Mouse (Mus musculus): ENCODE measurements at regions not wholly inside any gene's neighbourhood (a gene's known extent, or its start where the extent isn't known, plus 50 kb on each side); places are given as distances from the start of the nearest gene placed in this dataset.

GRCm38 (mm10) chr2:108231054-108231453 lies 940.6 kb downstream of the Kcna4 start:
- H3K27me3 ChIP-seq (ENCODE audit: control insufficient read depth, insufficient read depth, low read length), result no peaks in the 10 kb centered on the region
- H3K9ac ChIP-seq (ENCODE audit: low read length), result no peak overlapping the region
- H3K9me3 ChIP-seq (ENCODE audit: control insufficient read depth, low read length), result no peaks in the 10 kb centered on the region
- H3K4me3 ChIP-seq (ENCODE audit: low read depth, low read length), result no peak overlapping the region
- no peaks in the 10 kb centered on the region for H3K36me3 ChIP-seq (ENCODE audit: control insufficient read depth, insufficient read depth, low read length)
- H3K27ac ChIP-seq (ENCODE audit: low read depth, low read length), result no peak overlapping the region
- no peaks in the 10 kb centered on the region; the same call in 1 of the 2 replicates for H3K4me1 ChIP-seq (ENCODE audit: control insufficient read depth, insufficient read depth, low read length)
- H3K4me2 ChIP-seq, result no peak overlapping the region
- no peak for DNase-seq (ENCODE audit: low spot score, missing footprints)
- ATAC-seq (ENCODE audit: low FRiP score), result no peak
- 85% methylated on average over 4 of the region's 4 CpGs for WGBS

GRCm38 (mm10) chr2:108231924-108232323 lies 941.5 kb downstream of the Kcna4 start:
- Histone ChIP-seq H3K4me3 (ENCODE audit: low read depth, low read length) (no peak overlapping the region), H3K9ac (ENCODE audit: low read length) (no peak overlapping the region), H3K36me3 (ENCODE audit: control insufficient read depth, insufficient read depth, low read length) (no peaks in the 10 kb centered on the region), H3K4me2 (no peak overlapping the region), H3K9me3 (ENCODE audit: control insufficient read depth, low read length) (no peaks in the 10 kb centered on the region), H3K27ac (ENCODE audit: low read depth, low read length) (no peak overlapping the region), H3K27me3 (ENCODE audit: control insufficient read depth, insufficient read depth, low read length) (no peaks in the 10 kb centered on the region), H3K4me1 (ENCODE audit: control insufficient read depth, insufficient read depth, low read length) (no peaks in the 10 kb centered on the region; the same call in 1 of the 2 replicates)
- WGBS, result 42% methylated on average over 7 of the region's 7 CpGs
- peak; percentile 93 for ATAC-seq (ENCODE audit: low FRiP score)
- peak; percentile 88 for DNase-seq (ENCODE audit: low spot score, missing footprints)

DNA sequence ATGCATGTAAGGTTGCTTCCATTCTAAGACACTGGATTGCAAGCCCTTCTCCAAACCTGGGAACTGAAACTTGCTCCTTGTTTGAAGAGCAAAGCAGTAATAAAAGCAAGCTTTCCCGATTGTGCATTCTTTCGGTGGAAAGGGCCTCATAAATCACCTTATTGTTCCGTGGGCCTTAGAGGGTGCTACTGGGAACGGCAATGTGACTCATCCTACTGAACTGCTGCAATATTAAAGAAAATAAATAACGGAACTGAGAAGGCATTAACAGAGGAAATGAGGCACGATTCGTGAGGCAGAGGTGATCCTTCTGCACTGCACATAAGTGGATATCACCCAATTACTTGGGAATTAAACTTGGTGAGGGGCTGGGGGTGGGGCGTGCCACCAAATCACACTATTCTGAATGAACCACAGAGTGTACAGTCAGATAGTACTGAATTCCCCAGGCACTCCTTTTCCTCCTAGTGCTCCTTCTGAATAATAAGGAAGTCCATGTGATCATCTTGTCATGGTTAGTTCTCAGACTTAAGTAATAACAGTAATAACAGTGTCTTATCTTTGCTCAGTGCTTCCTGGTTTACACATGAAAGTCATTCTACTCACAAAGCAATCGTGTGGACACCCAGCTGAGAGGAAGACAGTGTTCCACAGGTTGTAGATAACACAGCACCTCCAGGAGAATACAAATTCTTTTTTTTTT lies 946.0 kb downstream of the Kcna4 start:
- Histone ChIP-seq H3K4me1 (ENCODE audit: control insufficient read depth, insufficient read depth, low read length) (no peaks in the 10 kb centered on the region; the same call in 1 of the 2 replicates), H3K4me2 (no peak overlapping the region), H3K27ac (ENCODE audit: low read depth, low read length) (no peak overlapping the region), H3K27me3 (ENCODE audit: control insufficient read depth, insufficient read depth, low read length) (no peaks in the 10 kb centered on the region), H3K9ac (ENCODE audit: low read length) (no peak overlapping the region), H3K9me3 (ENCODE audit: control insufficient read depth, low read length) (no peaks in the 10 kb centered on the region), H3K4me3 (ENCODE audit: low read depth, low read length) (no peak overlapping the region), H3K36me3 (ENCODE audit: control insufficient read depth, insufficient read depth, low read length) (no peaks in the 10 kb centered on the region)
- no peak for ATAC-seq (ENCODE audit: low FRiP score)
- no peak for DNase-seq (ENCODE audit: low spot score, missing footprints)
- 82% methylated on average over 9 of the region's 9 CpGs for WGBS

All from midbrain, embryonic 11.5 days (tissue).